Mouse (Mus musculus) CD4-positive, CD25-positive, alpha-beta regulatory T cell, adult 2 months (primary cell): ENCODE measurements around the gene Galnt18.
A peak's percentile ranks its signal among the peaks of the same experiment; 100 is the strongest.

ENCODE experiments used
- DNase-seq: peaks from one replicate; pipeline ENCODE4 v3.0.0-alpha.2; 2012; ENCODE audit warnings: low read depth, low spot score

The Galnt18 gene

DNA sequence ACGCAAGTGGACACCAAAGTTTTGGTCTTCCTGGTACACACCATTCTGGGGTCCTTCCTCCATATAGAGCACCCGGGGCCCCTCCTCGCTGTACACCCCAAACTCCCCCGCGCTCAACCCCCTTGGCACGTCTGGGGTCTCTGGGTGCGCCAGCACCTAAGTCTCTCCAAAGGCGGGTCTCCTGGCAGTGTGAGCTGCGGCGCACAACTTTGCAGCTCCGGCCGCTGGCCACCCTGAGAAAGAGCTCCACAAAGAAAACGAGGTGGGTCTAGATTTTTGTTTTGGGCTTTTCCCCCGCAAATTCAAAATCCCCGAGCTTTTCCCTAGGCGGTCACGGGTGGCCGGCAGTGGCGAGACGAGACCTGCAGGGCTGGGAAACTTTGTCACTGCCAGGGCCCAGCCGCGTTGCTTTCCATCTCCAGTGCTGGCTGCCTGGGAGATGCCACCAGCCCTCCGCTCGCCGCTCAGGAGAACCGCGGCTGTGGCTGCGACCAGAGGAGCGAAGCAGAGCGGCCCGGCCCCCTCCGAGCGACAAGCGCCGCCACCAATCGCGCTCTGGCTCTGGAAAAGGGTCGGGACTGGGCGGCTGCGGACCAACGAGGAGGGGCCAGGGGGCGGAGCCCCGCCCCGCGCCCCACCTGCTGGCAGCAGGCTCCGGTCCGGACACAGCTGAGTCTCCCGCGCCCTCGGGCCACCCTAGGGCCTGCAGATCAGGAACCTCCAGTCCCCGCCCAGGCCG lies at the start of gene Galnt18:
TSS of gene Galnt18 (minus strand) at position 474 of the 739 bp plus-strand sequence.
- no peak for DNase-seq

DNA sequence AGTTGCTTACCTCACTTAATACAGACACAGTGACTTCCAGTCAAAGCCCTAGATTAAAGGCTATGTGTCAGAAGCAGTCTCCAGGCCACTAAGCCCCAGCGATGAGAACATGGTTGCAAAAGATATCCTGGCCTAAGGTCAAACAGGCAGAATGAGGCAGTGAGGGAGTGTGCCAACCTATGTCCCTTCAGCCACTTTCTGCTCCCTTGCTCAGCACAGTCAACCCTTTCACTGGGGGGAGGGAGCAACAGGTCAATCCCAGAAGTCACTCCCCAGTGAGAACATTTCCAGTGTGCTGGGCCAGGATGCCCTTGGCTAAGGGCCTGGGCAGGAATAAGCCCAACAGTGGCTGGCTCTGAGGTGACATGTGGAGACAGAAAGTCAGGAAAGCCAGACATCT lies 47.6 kb upstream of the Galnt18 start:
- no peak for DNase-seq

DNA sequence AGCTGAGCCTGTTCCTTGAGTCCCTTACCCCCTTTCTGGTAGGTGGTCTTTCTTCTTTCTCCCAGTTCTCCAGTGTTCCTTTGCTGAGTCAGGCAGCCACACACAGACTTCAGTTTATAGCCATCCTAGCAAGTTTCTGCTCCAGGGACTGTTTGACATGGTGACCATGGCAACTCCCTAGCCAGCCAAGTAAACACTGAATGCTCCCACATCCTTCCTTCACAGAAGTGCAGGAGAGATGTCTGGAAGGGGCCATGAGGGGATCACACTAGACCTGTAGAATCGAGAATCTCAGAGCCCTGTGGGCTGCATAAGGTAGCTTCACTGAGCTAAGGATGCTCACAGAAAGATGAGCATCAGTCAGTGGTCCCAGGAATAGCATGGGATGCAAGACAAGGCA lies 33.3 kb upstream of the Galnt18 start:
- DNase-seq, result no peak

DNA sequence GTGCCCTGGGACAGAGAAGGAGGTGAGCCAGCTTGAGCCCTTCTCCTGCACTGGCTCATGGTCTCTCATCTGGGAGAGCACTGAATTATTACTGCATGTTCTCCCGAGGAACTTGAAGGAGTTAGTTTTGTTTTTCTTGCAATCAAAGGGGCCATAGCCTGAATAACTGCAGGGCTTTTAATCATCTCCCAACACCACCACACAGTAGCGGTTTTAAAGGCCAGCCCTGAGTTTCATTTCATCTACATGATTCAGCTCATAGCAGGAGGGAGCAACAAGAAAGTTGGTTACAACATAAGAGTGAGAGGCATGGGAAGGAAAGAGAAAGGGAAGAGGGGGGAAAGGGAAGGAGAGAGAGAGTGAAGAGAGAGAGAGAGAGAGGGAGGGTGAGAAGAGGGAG lies 31.3 kb upstream of the Galnt18 start:
- no peak for DNase-seq

DNA sequence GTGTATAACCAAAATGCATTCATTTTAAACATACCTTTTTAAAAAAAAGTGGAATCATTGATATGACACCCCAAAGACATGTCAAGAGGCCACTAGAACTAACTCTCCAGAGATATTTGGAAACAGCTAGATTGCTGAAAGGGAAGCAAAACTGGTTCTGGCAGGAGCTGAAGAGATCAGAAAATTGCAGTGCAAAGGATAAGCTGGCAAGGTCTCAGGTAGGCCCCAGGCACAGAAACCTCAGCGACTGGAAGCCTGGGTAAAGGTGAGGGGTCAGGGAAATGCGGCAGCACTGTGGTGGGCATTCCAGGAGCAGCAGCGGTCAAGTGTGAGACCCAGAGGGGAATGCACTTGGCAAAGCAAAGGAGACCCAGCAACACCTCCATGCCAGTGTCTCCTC lies 30.0 kb upstream of the Galnt18 start:
- DNase-seq, result no peak

GRCm38 (mm10) chr7:111806083-111806482 lies 26.3 kb upstream of the Galnt18 start:
- no peak for DNase-seq

- no peak for DNase-seq
Observed at GRCm38 (mm10) chr7:111804646-111805045, 24.9 kb upstream of the Galnt18 start.

- no peak for DNase-seq
Observed at GRCm38 (mm10) chr7:111800785-111801184, 21.0 kb upstream of the Galnt18 start.

- no peak for DNase-seq
Observed at GRCm38 (mm10) chr7:111800120-111800519, 20.3 kb upstream of the Galnt18 start.

GRCm38 (mm10) chr7:111799021-111799420 lies 19.2 kb upstream of the Galnt18 start:
- no peak for DNase-seq

DNA sequence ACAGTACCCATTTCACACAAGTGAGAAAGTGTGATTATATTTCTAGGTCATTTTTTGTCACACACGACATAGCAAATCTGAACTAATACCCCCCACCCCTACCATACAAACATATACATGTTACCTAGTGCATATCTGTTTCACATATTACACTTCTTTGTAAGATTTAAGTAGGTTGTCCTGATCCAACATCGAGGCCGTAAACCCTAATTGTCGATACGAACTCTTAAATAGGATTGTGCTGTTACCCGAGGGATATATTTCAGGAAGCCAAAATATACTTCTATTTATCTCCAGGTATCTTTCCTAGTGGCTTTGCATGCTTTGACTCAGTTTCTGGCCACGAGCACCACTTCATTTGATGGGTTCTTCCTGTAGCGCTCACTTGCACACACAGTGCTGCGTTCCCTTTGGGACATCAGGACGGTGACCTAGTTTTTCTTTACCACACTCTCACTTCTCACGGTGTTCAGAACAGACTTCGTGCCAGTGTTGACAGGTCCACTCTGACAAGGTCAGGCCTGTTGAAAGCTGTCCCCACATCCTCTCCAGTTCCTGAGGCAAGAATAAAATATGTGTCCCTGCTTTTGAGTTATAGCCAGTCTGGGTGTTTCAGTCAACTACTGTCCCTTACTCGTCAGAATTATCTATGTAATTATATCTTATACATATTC lies 17.7 kb upstream of the Galnt18 start:
- no peak for DNase-seq

DNA sequence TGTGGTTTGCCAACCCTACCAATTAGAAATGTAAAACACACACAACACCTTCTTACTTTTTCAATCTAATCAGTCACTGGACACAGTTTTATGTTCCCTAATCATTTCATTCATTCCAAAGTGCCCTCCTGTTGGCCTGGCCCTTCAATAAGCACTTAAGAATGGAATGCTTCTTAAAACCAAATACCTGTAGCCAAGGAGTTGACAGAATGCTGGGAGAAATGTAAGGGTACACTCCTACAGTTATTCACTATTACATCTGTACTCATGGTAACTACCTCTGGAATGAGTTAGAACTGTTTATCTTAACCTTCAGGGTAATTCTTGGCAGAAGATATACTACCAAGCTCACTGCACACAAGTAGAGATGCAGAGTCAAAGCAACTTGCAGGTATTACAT lies 15.3 kb upstream of the Galnt18 start:
- DNase-seq, result no peak

DNA sequence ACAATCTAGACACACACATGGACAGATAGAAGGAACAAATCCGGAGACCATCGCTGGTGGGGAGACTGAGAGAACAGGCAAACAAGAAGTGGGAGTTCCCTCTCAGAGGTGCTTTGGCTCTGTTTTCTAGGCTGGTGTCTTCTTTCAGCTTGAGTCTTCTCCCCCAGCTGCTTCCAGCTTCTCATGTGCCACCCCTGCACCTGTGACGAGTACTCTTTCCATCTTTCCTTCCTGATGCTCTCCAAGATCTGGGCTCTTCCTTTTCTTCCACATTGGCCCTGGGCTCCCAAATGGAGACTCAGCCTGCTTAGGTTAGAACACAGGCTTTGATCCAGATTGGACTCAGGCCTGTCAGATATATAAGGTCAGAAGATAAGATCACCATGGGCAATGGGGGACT lies 12.4 kb upstream of the Galnt18 start:
- DNase-seq, result no peak

GRCm38 (mm10) chr7:111791347-111791746 lies 11.6 kb upstream of the Galnt18 start:
- no peak for DNase-seq

GRCm38 (mm10) chr7:111787921-111788320 lies 8.1 kb upstream of the Galnt18 start:
- DNase-seq, result no peak

- no peak for DNase-seq
Observed at GRCm38 (mm10) chr7:111785478-111785877, 5.7 kb upstream of the Galnt18 start.

- peak; percentile 49 for DNase-seq
Observed at GRCm38 (mm10) chr7:111782126-111782525, 2.3 kb upstream of the Galnt18 start.

- no peak for DNase-seq
Observed at GRCm38 (mm10) chr7:111781316-111781715, 1.5 kb upstream of the Galnt18 start.

GRCm38 (mm10) chr7:111778789-111779503 lies 831 bp downstream of the Galnt18 start:
- DNase-seq, result no peak

- no peak for DNase-seq
Observed at GRCm38 (mm10) chr7:111778212-111778611, 1.6 kb downstream of the Galnt18 start.

GRCm38 (mm10) chr7:111777186-111777585 lies 2.6 kb downstream of the Galnt18 start:
- DNase-seq, result no peak

- no peak for DNase-seq
Observed at GRCm38 (mm10) chr7:111776160-111776559, 3.6 kb downstream of the Galnt18 start.

DNA sequence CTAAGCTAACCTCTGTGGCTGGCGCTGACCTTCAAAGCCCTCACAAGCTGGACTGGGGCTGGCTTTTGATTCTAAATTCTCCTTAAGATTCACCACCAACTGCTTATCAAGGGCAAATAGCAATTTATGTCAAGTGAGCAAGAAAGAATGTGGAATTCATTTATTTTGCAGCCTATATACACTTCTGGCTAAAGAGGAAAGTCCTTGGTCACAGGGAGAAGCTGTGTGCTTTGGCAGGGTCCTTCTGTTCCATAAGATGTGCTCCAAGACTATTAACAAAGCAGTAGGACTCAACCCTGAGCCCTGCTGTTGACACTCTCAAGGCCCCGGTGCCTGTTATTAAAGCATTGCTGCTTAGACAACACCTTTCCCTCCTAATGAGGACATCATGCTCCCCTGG lies 7.4 kb downstream of the Galnt18 start:
- DNase-seq, result no peak
